Mouse (Mus musculus) brain, embryonic 14.5 days (tissue): ENCODE measurements around the gene Zfp595. TPM values are rescaled to one million over a fixed set of nuclear protein-coding genes. Genes with fewer than 3 reads are reported as not detected.
A peak's percentile ranks its signal among the peaks of the same experiment; 100 is the strongest.
"Not testable (repeated sequence)": the region's sequence is repeated elsewhere in the genome, so short reads cannot be mapped to it uniquely, and the experiment has no call there.

Experiments
- DNase-seq: peaks from one replicate; pipeline ENCODE4 v3.0.0-alpha.2; 2011; ENCODE audit warnings: low read depth
- CTCF ChIP-seq: fragments of 200-500 bp; IDR thresholded peaks from 2 replicates; pipeline ENCODE4 v1.5.1; 2012; ENCODE audit warnings: inconsistent platforms, mild to moderate bottlenecking, moderate library complexity, borderline replicate concordance; ENCODE audit not compliant: insufficient read depth, insufficient read length; ENCODE audit errors: extremely low read depth
- POLR2A ChIP-seq: fragments of 200-500 bp; IDR thresholded peaks from 2 replicates; pipeline ENCODE4 v1.6.1; 2012; ENCODE audit warnings: mild to moderate bottlenecking, inconsistent platforms, borderline replicate concordance; ENCODE audit not compliant: poor library complexity, insufficient read depth, insufficient read length, severe bottlenecking; ENCODE audit errors: extremely low read depth
- polyA plus RNA-seq: library from polyadenylated mRNA; depleted of rRNA; stranded (reverse); fragments of >200 nt; gene quantifications from 2 replicates; pipeline ENCODE4 v1.2.3, GENCODE M21; 2012; rRNA removed

Zfp595 gene
- polyA plus RNA-seq: 2.2 and 2.3 TPM in 2 replicates

- peak; percentile 93 for DNase-seq
- TF ChIP-seq POLR2A (no peak), CTCF (peak; percentile 58; the same call in 1 of the 2 replicates)
These were observed at the start of gene Zfp595 for GRCm38 (mm10) chr13:67332019-67332724. Zfp595 (minus strand) TSS chr13:67332570.

GRCm38 (mm10) chr13:67376255-67376654 lies 43.9 kb upstream of the Zfp595 start:
- DNase-seq: not testable (repeated sequence)

GRCm38 (mm10) chr13:67375050-67375911 lies 42.9 kb upstream of the Zfp595 start, which contains the start of the genes Gm28041 and Zfp456:
Gm28041 (minus strand) TSS chr13:67375733.
Zfp456 (minus strand) TSS chr13:67375810.
- peak; percentile 68 for DNase-seq

GRCm38 (mm10) chr13:67360131-67360744 lies 27.9 kb upstream of the Zfp595 start, which contains the start of the genes Gm28044 and Zfp953:
Gm28044 (minus strand) TSS chr13:67360536.
Zfp953 (minus strand) TSS chr13:67360605.
- no peak for TF ChIP-seq POLR2A
- no peak for TF ChIP-seq CTCF

GRCm38 (mm10) chr13:67351854-67352253 lies 19.5 kb upstream of the Zfp595 start:
- DNase-seq: no peak
- TF ChIP-seq POLR2A (no peak), CTCF (no peak)

More at GRCm38 (mm10) chr13:67360131-67360744, 27.9 kb upstream of the Zfp595 start, which contains the start of the genes Gm28044 and Zfp953:
- DNase-seq: peak; percentile 95

GRCm38 (mm10) chr13:67343422-67343821 lies 11.1 kb upstream of the Zfp595 start:
- no peak for TF ChIP-seq POLR2A
- TF ChIP-seq CTCF: no peak

GRCm38 (mm10) chr13:67332877-67333276 lies 507 bp upstream of the Zfp595 start:
- DNase-seq: peak; percentile 4
- no peak for TF ChIP-seq CTCF
- TF ChIP-seq POLR2A: no peak

More at GRCm38 (mm10) chr13:67343422-67343821, 11.1 kb upstream of the Zfp595 start:
- DNase-seq: no peak

- DNase-seq: peak; percentile 33
These were observed 25.7 kb downstream of the Zfp595 start for GRCm38 (mm10) chr13:67306718-67307117.

GRCm38 (mm10) chr13:67305822-67306672 lies 26.3 kb downstream of the Zfp595 start, which contains the start of gene Zfp457:
Zfp457 (minus strand) TSS chr13:67306485.
- peak; percentile 66; the same call in 1 of the 2 replicates for TF ChIP-seq POLR2A
- TF ChIP-seq CTCF: no peak
- peak; percentile 97 for DNase-seq

More at GRCm38 (mm10) chr13:67306718-67307117, 25.7 kb downstream of the Zfp595 start:
- TF ChIP-seq POLR2A: no peak
- no peak for TF ChIP-seq CTCF

- peak; percentile 37 for DNase-seq
These were observed 54.1 kb downstream of the Zfp595 start, which contains the start of gene Zfp458 for GRCm38 (mm10) chr13:67278314-67278713. Zfp458 (minus strand) TSS chr13:67278466.

GRCm38 (mm10) chr13:67269383-67270065 lies 62.8 kb downstream of the Zfp595 start:
- DNase-seq: peak; percentile 2

More at GRCm38 (mm10) chr13:67278314-67278713, 54.1 kb downstream of the Zfp595 start, which contains the start of gene Zfp458:
- TF ChIP-seq POLR2A: no peak
- TF ChIP-seq CTCF: no peak
